Mouse (Mus musculus) granulocyte monocyte progenitor cell, adult 5-6 weeks (primary cell): ENCODE data around the gene Cfap46. TPM values are rescaled to one million over a fixed set of nuclear protein-coding genes. Genes with fewer than 3 reads are reported as not detected.

Source experiments
- ATAC-seq: replicated peaks from 2 replicates; pipeline ENCODE4 v1.8.0; 2016; ENCODE audit warnings: mild to moderate bottlenecking, moderate TSS enrichment, inconsistent platforms; ENCODE audit not compliant: poor library complexity, severe bottlenecking
- total RNA-seq, 2 experiments: library from RNA; stranded (forward) in 1 of 2; stranded (reverse) in 1 of 2; fragments of 200-712, 200-1000 nt in 1 of 2; fragments of >200 nt in 1 of 2; fragmentation: Nextera tagmentation in 1 of 2; gene quantifications; 2 replicates each; pipeline ENCODE4 v1.2.3; 2014 to 2017

Cfap46 gene
- total RNA-seq, 2 experiments from 2014 or later, result not detected

DNA sequence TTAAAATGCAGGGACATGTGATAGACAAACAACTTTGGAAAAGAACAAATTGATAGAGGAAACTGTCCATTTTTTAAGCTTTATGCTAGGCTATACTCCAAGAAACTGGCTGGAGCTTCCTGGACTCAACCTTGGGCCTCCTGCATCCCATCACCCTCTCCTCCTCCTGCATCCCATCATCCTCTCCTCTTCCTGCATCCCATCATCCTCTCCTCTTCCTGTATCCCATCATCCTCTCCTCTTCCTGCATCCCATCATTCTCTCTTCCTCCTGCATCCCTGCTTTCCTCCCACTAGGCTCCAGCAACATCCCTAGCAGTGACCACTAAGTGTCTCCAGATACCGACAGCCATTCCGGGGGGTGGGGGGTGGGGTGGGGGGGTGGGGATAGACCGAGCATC is 7.2 kb downstream of the Cfap46 start:
- ATAC-seq, result no peak

DNA sequence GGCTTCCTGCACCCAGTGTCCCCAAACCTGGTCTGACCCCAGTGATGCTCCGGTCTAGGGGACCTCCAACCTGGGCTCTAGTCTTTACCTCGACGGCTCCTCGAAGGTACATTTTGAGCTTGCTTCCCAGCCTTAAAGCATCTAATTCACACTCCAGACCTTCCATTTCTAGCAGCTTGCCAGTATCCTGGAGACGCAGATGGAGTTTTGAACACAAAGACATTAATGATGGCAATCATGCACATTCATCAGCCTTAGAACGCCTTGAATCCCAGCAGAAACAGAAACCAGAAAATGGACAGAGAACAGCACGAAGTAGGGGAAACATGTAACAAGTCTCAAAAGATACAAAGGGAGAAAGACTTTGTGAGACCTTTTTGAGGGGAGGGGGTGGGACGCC is 16.7 kb downstream of the Cfap46 start:
- ATAC-seq, result no peak

DNA sequence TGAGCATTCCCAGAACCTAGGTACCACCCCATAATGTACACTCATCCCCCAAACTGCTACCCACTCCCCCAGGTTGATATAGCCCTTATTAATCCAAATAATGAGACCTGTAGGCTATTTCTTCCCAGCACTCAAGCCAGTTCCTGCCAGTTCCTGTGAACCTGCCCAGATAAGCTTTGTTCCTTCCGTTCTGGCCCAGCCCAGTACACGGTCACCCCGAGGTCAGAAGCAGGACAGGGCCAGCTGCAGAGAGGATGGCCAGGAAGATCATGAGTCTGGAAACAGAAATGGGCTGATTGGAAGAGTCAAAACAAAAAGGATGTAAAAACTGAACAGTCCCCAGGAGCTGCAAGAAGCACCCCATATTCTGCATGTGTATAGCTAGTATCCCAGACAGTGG is 20.3 kb downstream of the Cfap46 start:
- no peak for ATAC-seq

DNA sequence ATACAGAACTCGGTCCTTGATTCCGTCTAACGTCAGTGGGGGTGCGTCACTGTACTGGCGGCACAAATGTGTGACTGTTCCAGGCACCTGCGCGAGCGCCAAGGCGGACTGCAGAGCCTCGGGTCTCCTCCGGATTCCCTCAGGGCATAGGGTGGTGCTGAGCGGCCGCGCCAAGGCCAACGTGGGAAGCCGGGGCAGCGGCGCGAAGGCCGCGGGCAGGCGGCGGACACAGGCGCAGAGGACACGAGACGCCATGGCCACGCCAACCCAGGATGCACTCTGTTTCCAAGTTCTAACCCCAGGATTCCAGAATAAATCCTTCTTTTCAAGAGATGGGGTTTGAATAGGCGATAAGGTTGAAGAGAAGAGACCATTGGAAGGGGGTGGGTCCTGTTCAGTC is 23.7 kb downstream of the Cfap46 start:
- ATAC-seq, result peak; percentile 48; the same call in 1 of the 2 replicates

DNA sequence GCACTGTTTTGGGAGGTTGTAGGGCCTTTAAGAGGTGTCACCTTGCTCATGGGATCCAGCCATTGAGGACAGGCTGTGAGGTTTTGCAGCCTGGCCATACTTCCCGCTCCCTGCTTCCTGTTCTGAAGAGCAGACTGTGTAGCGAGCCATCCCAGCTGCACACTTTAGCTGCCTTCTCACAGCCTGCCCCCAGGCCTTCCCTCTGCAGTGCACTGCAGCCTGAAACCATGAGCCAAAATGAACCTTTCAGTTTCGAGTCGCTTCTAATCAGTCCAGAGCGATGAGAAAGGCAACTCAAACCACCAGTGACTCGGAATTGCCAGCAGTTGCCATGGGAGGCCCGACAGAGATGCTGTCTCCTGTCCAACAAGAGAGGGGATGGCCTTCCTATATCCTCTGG is 33.9 kb downstream of the Cfap46 start:
- no peak for ATAC-seq

DNA sequence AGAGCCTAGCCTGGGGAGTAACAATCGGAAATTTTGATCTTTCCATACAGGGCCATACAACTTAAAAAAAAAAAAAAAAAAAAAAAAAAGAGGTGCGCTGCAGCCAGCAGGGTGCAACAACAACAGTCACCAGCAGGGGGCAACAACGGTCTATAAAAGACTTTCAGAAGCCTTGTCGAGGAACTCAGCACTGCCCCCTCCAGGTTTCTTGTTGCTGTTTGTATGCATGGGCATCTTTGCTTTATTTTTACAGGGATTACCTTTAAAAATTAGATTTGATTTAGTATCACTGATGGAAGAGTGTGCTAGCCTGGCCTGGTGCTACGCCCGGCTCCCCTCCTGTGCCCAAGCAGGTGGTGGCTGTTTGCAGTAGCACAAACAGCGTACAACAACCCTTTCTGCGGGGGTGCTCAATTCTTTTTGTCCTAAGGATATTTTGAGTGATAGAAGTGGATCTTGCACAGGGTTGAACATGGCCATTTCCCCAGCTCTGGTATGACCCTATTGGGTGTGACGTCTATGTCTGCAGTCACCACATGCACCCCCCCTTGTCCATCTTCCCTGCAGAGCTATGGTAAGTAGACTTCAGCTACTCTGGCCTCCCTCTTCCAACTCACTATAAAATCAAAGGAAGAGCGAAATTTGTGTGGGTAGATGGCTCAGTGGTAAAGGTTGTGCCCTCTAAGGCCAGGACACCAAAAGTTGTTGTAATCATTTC is 35.4 kb downstream of the Cfap46 start:
- ATAC-seq, result peak; percentile 96

DNA sequence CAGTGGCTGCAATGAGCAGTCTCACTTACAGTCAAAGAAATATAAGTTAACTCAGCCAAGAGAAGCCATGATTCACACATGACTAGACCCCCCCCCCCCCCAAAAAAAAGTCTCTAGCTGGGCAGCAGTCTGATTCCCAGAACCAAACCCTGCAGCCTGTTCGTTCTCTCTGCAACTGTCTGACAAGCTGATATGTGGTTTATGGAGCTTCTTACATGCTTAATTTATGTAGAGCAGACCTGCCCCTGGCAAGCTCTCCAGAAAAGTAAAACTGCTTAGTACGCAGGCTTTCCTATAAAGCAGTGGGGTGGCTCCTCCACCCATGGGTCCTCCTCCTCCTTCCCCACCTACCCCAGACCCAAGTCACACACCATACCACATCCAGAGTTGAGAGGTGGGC is 50.2 kb downstream of the Cfap46 start:
- no peak for ATAC-seq

DNA sequence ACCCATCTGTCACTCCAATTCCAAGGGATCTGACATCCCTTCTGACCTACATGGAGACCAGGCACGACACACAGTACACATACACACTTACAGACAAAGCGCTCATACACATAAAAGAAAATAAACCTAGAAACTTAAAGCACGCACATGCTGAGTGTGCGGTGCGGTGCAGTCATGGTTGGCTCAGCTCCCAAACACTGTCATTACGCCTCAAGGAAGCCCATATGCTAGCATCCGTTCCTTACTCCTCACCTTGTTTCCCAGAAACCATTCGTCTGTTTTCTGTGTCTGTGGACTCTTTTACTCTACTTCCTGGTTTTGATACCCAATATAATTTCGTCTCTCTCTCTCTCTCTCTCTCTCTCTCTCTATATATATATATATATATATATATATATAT is 58.5 kb downstream of the Cfap46 start:
- ATAC-seq, result no peak

DNA sequence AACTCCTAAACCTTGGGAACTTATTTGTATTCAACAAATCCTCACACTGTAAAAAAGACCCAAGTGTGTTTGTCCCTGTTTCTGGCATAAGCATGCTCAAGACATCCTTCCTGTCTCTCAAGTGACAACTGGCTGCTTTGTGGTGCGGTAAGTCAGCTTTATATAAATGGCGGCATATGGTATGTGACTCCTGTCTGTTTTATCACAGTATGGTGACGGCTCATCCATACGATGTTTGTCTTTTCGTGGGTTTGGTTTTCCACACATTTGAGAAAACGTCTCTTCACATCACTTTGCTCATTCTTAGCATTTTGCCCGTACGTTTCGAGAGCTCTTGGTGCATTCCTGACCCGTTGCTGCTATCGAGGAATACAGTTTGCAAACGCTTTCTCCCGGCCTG is 61.0 kb downstream of the Cfap46 start:
- ATAC-seq, result no peak

DNA sequence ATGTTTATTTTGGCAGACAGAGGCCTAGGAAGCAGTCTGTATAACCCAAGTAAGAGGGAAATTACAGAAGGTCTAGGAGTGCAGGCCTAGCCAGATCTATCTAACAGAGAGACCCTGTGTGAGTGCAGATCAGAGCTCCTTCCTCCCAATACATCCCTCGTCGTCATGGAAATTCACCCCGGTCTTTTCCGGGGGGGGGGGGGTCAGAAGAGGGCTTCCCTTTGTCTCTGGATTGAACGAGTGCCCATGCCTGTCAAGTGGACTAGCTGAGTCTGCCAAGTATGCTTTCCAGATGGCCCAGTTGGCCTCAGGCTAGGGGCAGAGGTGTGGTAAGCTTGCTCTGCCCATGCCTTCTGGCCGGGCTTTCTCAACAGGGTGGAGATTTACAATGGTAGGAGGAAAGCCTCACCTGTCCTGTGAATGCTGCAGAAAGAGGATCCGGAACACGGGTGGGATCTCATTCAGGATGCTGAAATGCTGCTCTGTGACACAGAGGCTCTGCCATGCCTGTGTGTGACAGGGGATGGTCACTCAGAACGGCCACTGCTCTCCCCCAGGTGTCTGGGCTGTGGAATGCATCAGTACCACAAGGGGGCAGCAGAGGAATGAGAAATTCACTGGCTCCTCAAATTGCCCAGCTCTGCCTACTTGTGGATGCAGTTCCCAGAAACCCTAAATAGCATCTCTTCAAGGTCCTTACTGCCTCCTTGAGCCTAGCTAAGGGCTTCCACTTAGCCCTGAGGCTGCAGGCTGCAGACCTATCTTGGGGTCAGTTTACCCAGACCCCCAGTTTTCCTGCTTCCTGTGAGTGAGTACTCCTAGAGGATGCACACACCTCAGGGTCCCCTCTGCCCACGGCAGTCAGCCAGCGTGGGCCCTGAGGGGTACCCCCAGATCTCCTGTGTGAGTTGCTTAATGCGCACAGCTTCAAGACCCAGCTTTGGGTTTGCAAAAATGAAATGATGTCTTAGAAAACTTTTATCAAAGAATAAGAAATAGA is 67.5 kb downstream of the Cfap46 start:
- ATAC-seq, result peak; percentile 82

DNA sequence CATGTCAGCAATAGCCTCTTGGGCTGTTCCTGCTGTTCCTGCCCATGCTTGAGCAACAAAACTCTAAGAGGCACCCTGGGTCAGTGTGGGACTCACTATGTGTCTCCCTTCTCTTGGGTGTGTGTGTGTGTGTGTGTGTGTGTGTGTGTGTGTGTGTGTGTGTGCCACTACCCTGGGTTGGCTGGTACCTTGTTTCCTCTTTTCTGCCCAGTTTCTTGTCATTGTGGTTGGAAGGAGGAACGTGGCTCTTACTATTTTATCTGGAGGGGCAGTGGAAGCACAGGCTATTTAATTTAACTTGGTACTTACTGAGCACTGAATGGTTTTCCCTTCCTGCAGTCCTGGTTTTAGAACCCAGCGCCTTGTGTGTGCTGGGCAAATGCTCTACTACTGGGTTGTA is 73.3 kb downstream of the Cfap46 start:
- peak; percentile 64 for ATAC-seq

DNA sequence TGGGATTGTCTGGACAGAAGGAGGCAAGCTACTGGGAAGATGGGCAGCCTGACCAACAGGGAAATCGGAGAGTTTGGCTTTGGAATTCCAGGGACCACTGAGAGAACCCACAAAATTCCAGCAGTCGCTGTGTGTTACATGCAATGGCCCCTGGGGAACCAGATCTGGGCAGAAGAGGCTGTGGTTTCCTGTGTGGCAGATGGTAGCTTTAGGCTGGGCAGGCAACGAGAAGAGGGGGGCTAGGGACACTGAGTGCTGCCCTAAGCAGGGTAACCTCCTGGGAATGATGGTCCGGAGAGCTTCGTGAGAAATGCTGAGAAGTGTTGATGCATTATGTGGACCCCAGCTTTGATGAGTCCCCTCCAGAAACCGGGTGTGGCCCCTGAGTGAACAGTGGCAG is 87.8 kb downstream of the Cfap46 start:
- peak; percentile 55; the same call in 1 of the 2 replicates for ATAC-seq

DNA sequence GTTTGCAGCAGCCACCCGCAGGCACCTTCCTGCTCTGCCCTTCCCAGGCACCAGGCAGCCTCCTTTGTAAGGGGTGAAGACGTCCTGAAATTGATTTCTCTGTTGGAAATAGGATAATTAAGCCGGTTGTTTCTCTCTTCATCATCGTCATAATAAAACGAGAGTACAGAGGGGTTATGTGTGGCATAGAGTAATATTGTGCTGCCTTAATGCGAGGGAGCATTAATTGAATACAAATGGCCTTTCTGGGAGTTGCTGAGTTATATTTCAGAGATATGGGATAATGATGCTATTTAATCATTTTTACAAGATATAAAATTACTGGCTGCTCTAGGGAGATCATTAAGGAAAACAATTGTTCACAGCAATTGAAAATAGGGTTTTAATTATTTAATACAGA is 88.3 kb downstream of the Cfap46 start:
- no peak for ATAC-seq

DNA sequence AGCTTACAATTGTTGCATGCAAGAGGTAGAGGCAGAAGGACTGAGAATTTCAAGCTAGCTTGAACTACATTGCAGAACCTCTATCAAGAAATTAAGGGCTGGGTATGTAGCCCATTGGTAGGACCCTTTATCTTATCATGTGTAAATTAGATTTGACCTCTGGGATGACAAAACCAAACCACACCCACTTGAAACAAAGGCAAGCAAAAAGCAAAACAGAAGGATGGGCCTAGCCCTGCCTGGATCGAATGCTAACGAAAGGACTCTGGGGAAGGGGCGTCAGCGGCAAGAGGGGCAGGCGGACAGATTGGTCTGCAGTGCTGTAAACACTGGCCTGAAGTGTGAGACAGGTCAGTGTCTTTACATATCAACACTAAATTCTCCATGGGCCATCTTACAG is 92.3 kb downstream of the Cfap46 start:
- ATAC-seq, result no peak

DNA sequence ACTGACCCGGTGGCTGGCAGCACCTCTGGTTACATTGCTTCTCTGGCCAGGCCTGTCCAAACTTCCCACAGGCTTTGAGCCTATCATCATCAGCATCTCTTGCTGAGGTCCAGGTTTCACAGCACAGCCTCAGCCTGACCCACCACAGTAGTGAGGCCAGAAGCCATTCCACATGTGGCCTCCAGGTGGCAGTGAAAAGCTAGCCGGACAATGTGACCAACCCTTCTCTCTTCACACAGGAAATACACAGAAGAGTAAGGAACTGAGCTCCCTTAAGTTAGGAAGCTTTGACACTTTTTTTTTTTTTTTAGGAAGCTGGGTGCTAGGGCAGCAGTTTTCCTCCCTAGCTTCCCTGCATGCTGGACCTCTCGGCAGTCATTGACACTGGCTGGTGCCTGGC is 93.3 kb downstream of the Cfap46 start:
- peak; percentile 82 for ATAC-seq

DNA sequence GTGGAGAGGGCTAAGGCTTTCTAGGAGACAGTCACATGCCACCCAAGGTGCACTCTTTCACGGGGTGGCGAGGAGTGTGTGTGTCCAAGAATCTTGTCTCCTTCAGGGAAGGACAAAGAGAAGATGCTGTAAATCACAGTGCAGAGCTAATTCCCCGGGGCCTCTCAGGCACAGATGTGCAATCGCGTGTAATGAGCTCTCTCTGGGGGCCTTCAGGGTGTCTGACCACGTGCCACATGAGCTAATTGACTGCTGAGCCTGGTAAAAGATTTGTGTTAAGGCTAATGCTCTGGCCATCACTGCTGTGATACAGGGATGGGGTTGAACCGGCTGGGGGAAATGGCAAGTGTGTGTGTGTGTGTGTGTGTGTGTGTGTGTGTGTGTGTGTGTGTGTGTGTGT is 95.7 kb downstream of the Cfap46 start:
- ATAC-seq, result no peak

DNA sequence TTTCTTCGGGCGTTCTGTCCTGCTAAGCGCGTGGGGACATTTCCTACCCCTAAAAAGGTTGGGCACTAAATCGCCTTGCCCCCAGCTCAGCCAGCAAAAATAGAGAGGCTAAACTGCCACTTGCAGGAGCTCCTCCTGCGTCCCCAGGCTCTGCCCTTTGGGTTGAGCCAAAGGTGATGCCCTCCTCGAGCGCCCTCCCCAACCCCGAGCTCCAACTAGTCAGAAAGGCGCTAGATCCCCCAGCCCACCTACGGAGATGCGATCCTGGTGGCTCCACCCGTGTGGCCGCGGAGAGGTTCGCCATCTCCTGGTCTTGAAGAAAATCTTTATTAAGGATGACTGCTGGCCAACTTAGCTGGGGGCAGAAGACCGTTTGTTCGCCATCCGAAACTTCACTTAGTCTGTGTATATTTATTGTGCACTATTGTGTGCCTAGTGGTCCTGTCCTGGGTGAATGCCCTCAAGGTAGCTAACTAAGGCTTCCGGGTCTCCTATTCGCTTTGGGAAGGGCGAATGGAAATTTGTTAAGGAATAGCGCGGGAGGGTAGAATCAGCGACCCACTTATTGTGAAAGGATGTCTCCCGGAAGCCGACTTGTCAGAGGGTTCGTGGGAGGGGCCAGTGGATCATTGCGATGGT is 98.3 kb downstream of the Cfap46 start:
- ATAC-seq, result no peak

DNA sequence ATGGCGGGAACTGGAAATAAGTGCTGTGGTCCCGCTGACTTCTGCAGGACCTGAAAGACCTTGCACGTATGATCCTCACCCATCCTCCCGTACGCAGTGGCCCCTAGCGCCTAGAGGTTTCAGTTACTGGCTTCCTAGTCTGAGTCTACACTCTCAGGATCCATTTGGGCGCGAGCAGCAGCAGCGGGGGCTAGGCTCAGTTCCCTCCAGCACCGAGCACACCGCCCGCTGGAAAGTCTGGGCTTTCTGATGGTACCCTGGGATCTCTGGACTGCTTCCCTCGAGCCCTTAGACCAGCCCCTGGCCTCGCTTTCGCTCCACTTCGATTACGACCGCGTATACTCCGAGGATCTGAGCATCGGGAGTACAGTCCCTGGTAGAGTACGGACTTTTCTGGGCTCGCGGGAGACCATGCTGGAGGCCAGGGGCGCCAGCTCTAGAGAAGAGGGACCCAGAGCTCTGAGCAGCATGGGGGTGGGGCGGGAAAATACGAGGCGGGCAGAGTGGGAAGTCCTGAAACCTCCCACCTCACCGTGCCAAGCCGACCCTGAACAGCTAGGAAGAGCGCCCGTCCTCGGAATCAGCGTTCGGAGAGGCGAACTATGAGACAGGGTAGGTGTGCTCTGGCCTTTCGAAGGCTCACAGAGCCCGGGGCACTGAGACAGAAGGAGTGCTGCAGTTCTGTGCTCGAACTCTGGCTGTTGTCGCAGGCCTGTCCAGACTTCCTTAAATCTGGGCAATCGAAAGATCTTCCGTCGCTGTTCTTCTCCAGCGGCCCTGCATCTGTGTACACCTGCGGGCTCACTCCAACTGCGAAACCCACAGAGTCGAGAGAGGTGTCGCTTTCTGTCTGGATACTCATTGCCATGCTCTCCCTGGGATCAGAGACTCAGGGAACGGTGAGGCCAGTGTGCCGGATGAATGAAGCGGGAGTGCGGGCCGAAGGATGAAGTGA is 99.1 kb downstream of the Cfap46 start:
- ATAC-seq, result peak; percentile 10; the same call in 1 of the 2 replicates

DNA sequence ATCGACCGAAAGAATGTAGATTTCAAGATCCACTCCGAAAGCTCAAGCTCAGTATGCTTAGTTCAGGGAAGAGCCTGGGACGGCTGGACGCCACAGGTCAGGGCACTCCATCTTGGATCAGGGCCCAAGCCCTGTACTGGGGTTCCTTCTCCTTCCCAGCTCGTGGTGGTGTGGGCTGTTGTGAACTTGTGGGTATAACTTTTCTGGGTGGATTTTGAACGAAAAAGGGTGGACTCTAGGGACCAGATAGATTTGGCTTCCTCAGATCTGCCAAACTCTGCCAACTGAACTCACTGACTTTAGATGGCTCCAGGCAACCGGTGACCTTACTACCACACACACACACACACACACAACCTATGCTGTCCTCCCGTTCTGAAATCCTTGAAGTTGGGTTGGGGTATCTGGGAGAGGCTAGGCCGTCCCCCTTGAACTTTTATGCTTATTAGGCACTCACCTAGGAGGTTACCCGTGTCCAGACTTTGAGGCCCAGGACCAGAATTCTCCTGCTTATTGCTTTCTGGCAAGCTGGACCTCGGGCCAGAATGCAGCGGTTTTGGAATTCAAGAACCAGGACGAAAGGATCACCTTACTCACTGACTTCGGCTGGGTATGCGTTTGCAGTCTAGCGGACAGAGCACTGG is 100.4 kb downstream of the Cfap46 start:
- no peak for ATAC-seq
